Mouse (Mus musculus): ENCODE results near the gene Guca1b.

GRCm38 (mm10) chr17:47386649-47387048 is 1.5 kb downstream of the Guca1b start:
- TF ChIP-seq GATA1 (IDR thresholded peaks at IDR 0.05; ENCODE audit: low read length) (no peak), TAL1 (IDR thresholded peaks at IDR 0.05; ENCODE audit: low read length) (no peak)

Measured in erythroblast, embryonic 14.5 days (primary cell).